Mouse (Mus musculus): ENCODE results near the gene Mrpl58. TPM values are rescaled to one million over a fixed set of nuclear protein-coding genes. Genes with fewer than 3 reads are reported as not detected.

The Mrpl58 gene
- polyA plus RNA-seq, 1 experiment from 2014 or later = 232 TPM

- Histone ChIP-seq H3K36me3 (replicated peaks) (peaks cover 50% of the 10 kb centered on the region), H3K9ac (peak within 1 kb of the TSS; percentile 98), H3K4me3 (replicated peaks) (peak within 1 kb of the TSS; percentile 95), H3K4me1 (peaks cover 32% of the 10 kb centered on the region), H3K4me2 (peak within 1 kb of the TSS; percentile 97), H3K9me3 (no peaks in the 10 kb centered on the region), H3K27ac (peak within 1 kb of the TSS; percentile 92), H3K27me3 (no peaks in the 10 kb centered on the region)
- WGBS = under 1% methylated on average over 55 of the region's 56 CpGs
- ATAC-seq (ENCODE audit: low FRiP score) = peak; percentile 98
These were observed 16.1 kb downstream of the Mrpl58 start, which contains the start of the genes Atp5h and Kctd2 for GRCm38 (mm10) chr11:115419531-115420237. Gene Atp5h, minus strand, starts transcription at chr11:115419962. Gene Kctd2, plus strand, starts transcription at chr11:115420128.

- Histone ChIP-seq H3K4me1 (peaks cover 32% of the 10 kb centered on the region), H3K4me3 (replicated peaks) (peak overlapping the region; percentile 95), H3K9ac (peak overlapping the region; percentile 98), H3K27me3 (no peaks in the 10 kb centered on the region), H3K36me3 (replicated peaks) (peaks cover 50% of the 10 kb centered on the region), H3K27ac (peak overlapping the region; percentile 92), H3K9me3 (no peaks in the 10 kb centered on the region), H3K4me2 (peak overlapping the region; percentile 97)
- 4% methylated on average over 42 of the region's 45 CpGs for WGBS
- peak; percentile 71 for ATAC-seq (ENCODE audit: low FRiP score)
These were observed 17.0 kb downstream of the Mrpl58 start for GRCm38 (mm10) chr11:115420336-115421190.

- Histone ChIP-seq H3K9me3 (no peaks in the 10 kb centered on the region), H3K27ac (no peak overlapping the region), H3K4me2 (peak overlapping the region; percentile 97), H3K4me1 (peaks cover 32% of the 10 kb centered on the region), H3K9ac (no peak overlapping the region), H3K27me3 (no peaks in the 10 kb centered on the region), H3K36me3 (replicated peaks) (peaks cover 50% of the 10 kb centered on the region), H3K4me3 (replicated peaks) (peak overlapping the region; percentile 95; the same call in 1 of the 2 replicates)
- 79% methylated on average over 1 of the region's 1 CpGs for WGBS
- ATAC-seq (ENCODE audit: low FRiP score) = no peak
These were observed 17.8 kb downstream of the Mrpl58 start for GRCm38 (mm10) chr11:115421328-115421727.

- Histone ChIP-seq H3K4me1 (peaks cover 32% of the 10 kb centered on the region), H3K27ac (no peak overlapping the region), H3K9ac (no peak overlapping the region), H3K27me3 (no peaks in the 10 kb centered on the region), H3K4me3 (replicated peaks) (no peak overlapping the region), H3K9me3 (no peaks in the 10 kb centered on the region), H3K36me3 (replicated peaks) (peaks cover 49% of the 10 kb centered on the region), H3K4me2 (no peak overlapping the region)
- no peak for ATAC-seq (ENCODE audit: low FRiP score)
- 92% methylated on average over 16 of the region's 16 CpGs for WGBS
These were observed 18.4 kb downstream of the Mrpl58 start for GRCm38 (mm10) chr11:115421972-115422371.

GRCm38 (mm10) chr11:115423091-115423490, 19.5 kb downstream of the Mrpl58 start:
- 88% methylated on average over 3 of the region's 3 CpGs for WGBS
- Histone ChIP-seq H3K27ac (no peak overlapping the region), H3K27me3 (no peaks in the 10 kb centered on the region), H3K4me1 (peaks cover 38% of the 10 kb centered on the region), H3K4me2 (no peak overlapping the region), H3K9ac (no peak overlapping the region), H3K4me3 (replicated peaks) (no peak overlapping the region), H3K9me3 (no peaks in the 10 kb centered on the region), H3K36me3 (replicated peaks) (peaks cover 43% of the 10 kb centered on the region)
- no peak for ATAC-seq (ENCODE audit: low FRiP score)

- Histone ChIP-seq H3K27me3 (no peaks in the 10 kb centered on the region), H3K4me3 (replicated peaks) (no peak overlapping the region), H3K9ac (no peak overlapping the region), H3K36me3 (replicated peaks) (peaks cover 57% of the 10 kb centered on the region), H3K4me1 (peaks cover 27% of the 10 kb centered on the region), H3K4me2 (no peak overlapping the region), H3K9me3 (no peaks in the 10 kb centered on the region), H3K27ac (no peak overlapping the region)
- no peak for ATAC-seq (ENCODE audit: low FRiP score)
- WGBS = 89% methylated on average over 7 of the region's 7 CpGs
These were observed 21.1 kb downstream of the Mrpl58 start for GRCm38 (mm10) chr11:115424666-115425065.

- Histone ChIP-seq H3K9me3 (no peaks in the 10 kb centered on the region), H3K9ac (no peak overlapping the region), H3K4me2 (no peak overlapping the region), H3K27me3 (no peaks in the 10 kb centered on the region), H3K36me3 (replicated peaks) (peaks cover 67% of the 10 kb centered on the region), H3K4me1 (peaks cover 26% of the 10 kb centered on the region), H3K27ac (no peak overlapping the region), H3K4me3 (replicated peaks) (no peak overlapping the region)
- WGBS = 91% methylated on average over 6 of the region's 6 CpGs
- no peak for ATAC-seq (ENCODE audit: low FRiP score)
These were observed 22.1 kb downstream of the Mrpl58 start for GRCm38 (mm10) chr11:115425671-115426070.

GRCm38 (mm10) chr11:115427482-115428331, 24.2 kb downstream of the Mrpl58 start:
- Histone ChIP-seq H3K36me3 (replicated peaks) (peaks cover 79% of the 10 kb centered on the region), H3K27me3 (no peaks in the 10 kb centered on the region), H3K4me3 (replicated peaks) (no peak overlapping the region)

GRCm38 (mm10) chr11:115429307-115429706, 25.8 kb downstream of the Mrpl58 start:
- Histone ChIP-seq H3K4me1 (peaks cover 12% of the 10 kb centered on the region), H3K9ac (no peak overlapping the region), H3K4me2 (no peak overlapping the region), H3K27ac (no peak overlapping the region), H3K36me3 (replicated peaks) (peaks cover 78% of the 10 kb centered on the region), H3K9me3 (no peaks in the 10 kb centered on the region), H3K4me3 (replicated peaks) (no peak overlapping the region), H3K27me3 (no peaks in the 10 kb centered on the region)
- WGBS = 92% methylated on average over 7 of the region's 7 CpGs
- ATAC-seq (ENCODE audit: low FRiP score) = no peak

More at GRCm38 (mm10) chr11:115427482-115428331, 24.2 kb downstream of the Mrpl58 start:
- Histone ChIP-seq H3K27ac (peak overlapping the region; percentile 56), H3K4me2 (peak overlapping the region; percentile 34; the same call in 1 of the 2 replicates), H3K9me3 (no peaks in the 10 kb centered on the region), H3K4me1 (peaks cover 12% of the 10 kb centered on the region), H3K9ac (no peak overlapping the region)
- ATAC-seq (ENCODE audit: low FRiP score) = peak; percentile 65
- WGBS = 30% methylated on average over 20 of the region's 20 CpGs

- Histone ChIP-seq H3K27me3 (peaks cover 8% of the 10 kb centered on the region; the same call in 1 of the 2 replicates), H3K36me3 (replicated peaks) (peaks cover 67% of the 10 kb centered on the region), H3K9me3 (no peaks in the 10 kb centered on the region), H3K27ac (no peak overlapping the region), H3K4me1 (peaks cover 15% of the 10 kb centered on the region), H3K4me2 (no peak overlapping the region), H3K9ac (no peak overlapping the region), H3K4me3 (replicated peaks) (no peak overlapping the region)
- 96% methylated on average over 6 of the region's 6 CpGs for WGBS
- ATAC-seq (ENCODE audit: low FRiP score) = no peak
These were observed 27.0 kb downstream of the Mrpl58 start for GRCm38 (mm10) chr11:115430561-115430960.

- no peak overlapping the region for H3K9ac ChIP-seq
- peaks cover 49% of the 10 kb centered on the region for H3K36me3 ChIP-seq (replicated peaks)
- WGBS = 81% methylated on average over 4 of the region's 4 CpGs
- no peak overlapping the region for H3K27ac ChIP-seq
- peaks cover 8% of the 10 kb centered on the region; the same call in 1 of the 2 replicates for H3K27me3 ChIP-seq
- no peaks in the 10 kb centered on the region for H3K9me3 ChIP-seq
- no peak for ATAC-seq (ENCODE audit: low FRiP score)
- H3K4me2 ChIP-seq = no peak overlapping the region
- H3K4me1 ChIP-seq = peaks cover 18% of the 10 kb centered on the region
- no peak overlapping the region for H3K4me3 ChIP-seq (replicated peaks)
These were observed 29.3 kb downstream of the Mrpl58 start for GRCm38 (mm10) chr11:115432814-115433213.
